Mouse (Mus musculus): ENCODE measurements around the gene Chkb.

GRCm38 (mm10) chr15:89425711-89426121, 4.0 kb downstream of the Chkb start, which contains the start of gene Cpt1b:
- TF ChIP-seq POLR2A (IDR thresholded peaks at IDR 0.05; ENCODE audit: low read depth, low read length) (no peak), CTCF (IDR thresholded peaks at IDR 0.05; ENCODE audit: borderline replicate concordance, insufficient read depth, low read length) (no peak)
